Mouse (Mus musculus) forebrain, embryonic 10.5 days (tissue): Measurements from ENCODE around the gene Gsn. TPM values are rescaled to one million over a fixed set of nuclear protein-coding genes. Genes with fewer than 3 reads are reported as not detected.

Experiments
- DNase-seq: peaks from one replicate; pipeline ENCODE4 v3.0.0-alpha.2; 2017; ENCODE audit warnings: low spot score; ENCODE audit errors: extremely low spot score
- H3K27ac ChIP-seq: fragments of 300-500 bp; sonication (generic); 2 replicates; pipeline ENCODE4 v1.5.1; 2016; ENCODE audit warnings: mild to moderate bottlenecking
- H3K27me3 ChIP-seq: fragments of 300-500 bp; sonication (generic); 2 replicates; pipeline ENCODE4 v1.6.1; 2016; ENCODE audit warnings: mild to moderate bottlenecking; ENCODE audit not compliant: poor library complexity, severe bottlenecking
- H3K36me3 ChIP-seq: fragments of 300-500 bp; sonication (generic); replicated peaks from 2 replicates; pipeline ENCODE4 v1.6.1; 2016; ENCODE audit warnings: mild to moderate bottlenecking, moderate library complexity
- H3K4me1 ChIP-seq: fragments of 300-500 bp; sonication (generic); 2 replicates; pipeline ENCODE4 v1.6.1; 2016
- H3K4me3 ChIP-seq: fragments of 300-500 bp; sonication (generic); 2 replicates; pipeline ENCODE4 v1.5.1; 2016; ENCODE audit warnings: mild to moderate bottlenecking, moderate library complexity
- H3K9me3 ChIP-seq: fragments of 300-500 bp; sonication (generic); 2 replicates; pipeline ENCODE4 v1.6.1; 2016; ENCODE audit warnings: mild to moderate bottlenecking, moderate library complexity
- WGBS: fragments of 180-500 bp; shearing (Covaris S2); methylation state at CpG from one replicate; pipeline ENCODE4 v1.1.7; 2016; 5-methylcytosine and 5-hydroxymethylcytosine counted together
- polyA plus RNA-seq: library from polyadenylated mRNA; unstranded; fragments of >200 nt; fragmentation: Nextera tagmentation; extraction: Ambion mirVana; gene quantifications from 2 replicates; pipeline ENCODE4 v1.2.1, GENCODE M21; 2016

The Gsn gene
- polyA plus RNA-seq, 1 experiment from 2014 or later = 15.5 TPM

GRCm38 (mm10) chr2:35257886-35258285, 1.7 kb downstream of the Gsn start:
- no peak for DNase-seq
- H3K27ac ChIP-seq = no peak overlapping the region
- H3K9me3 ChIP-seq = no peaks in the 10 kb centered on the region
- H3K4me1 ChIP-seq = peaks cover 32% of the 10 kb centered on the region
- H3K4me3 ChIP-seq = no peak overlapping the region
- WGBS = 84% methylated on average over 2 of the region's 2 CpGs
- H3K36me3 ChIP-seq = no peaks in the 10 kb centered on the region
- peaks cover 61% of the 10 kb centered on the region for H3K27me3 ChIP-seq

DNA sequence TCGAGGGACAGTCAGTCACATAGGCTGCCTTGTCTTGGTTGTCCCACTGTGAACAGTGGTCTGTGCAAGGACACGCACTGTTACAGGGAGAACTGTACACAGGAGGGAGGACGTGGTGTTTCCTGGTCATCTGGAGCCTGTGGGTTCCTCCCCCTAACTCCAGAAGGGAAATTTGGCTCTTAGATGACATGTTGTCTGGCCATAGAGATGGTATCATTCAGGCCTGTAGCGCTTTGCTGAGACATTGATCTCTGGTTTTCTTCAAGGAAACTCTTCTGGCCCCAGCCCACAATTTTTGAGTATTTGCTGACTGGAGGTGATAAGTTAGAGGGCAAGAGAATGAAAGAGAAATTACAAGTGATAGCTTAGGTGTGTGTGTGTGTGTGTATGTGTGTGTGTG, 2.4 kb downstream of the Gsn start:
- no peak overlapping the region for H3K27ac ChIP-seq
- H3K9me3 ChIP-seq = no peaks in the 10 kb centered on the region
- no peaks in the 10 kb centered on the region for H3K36me3 ChIP-seq
- H3K27me3 ChIP-seq = peaks cover 58% of the 10 kb centered on the region
- H3K4me3 ChIP-seq = no peak overlapping the region
- peaks cover 31% of the 10 kb centered on the region for H3K4me1 ChIP-seq
- WGBS = 93% methylated on average over 4 of the region's 4 CpGs
- DNase-seq = no peak

GRCm38 (mm10) chr2:35259338-35260080, 3.3 kb downstream of the Gsn start:
- no peak for DNase-seq
- H3K27me3 ChIP-seq = peaks cover 52% of the 10 kb centered on the region
- 0 out of 2 replicates have a peak overlapping the region, but pooled peaks have one; percentile 44 for H3K27ac ChIP-seq
- 63% methylated on average over 13 of the region's 13 CpGs for WGBS
- H3K4me1 ChIP-seq = peaks cover 31% of the 10 kb centered on the region
- H3K9me3 ChIP-seq = no peaks in the 10 kb centered on the region
- no peak overlapping the region for H3K4me3 ChIP-seq
- H3K36me3 ChIP-seq = no peaks in the 10 kb centered on the region

DNA sequence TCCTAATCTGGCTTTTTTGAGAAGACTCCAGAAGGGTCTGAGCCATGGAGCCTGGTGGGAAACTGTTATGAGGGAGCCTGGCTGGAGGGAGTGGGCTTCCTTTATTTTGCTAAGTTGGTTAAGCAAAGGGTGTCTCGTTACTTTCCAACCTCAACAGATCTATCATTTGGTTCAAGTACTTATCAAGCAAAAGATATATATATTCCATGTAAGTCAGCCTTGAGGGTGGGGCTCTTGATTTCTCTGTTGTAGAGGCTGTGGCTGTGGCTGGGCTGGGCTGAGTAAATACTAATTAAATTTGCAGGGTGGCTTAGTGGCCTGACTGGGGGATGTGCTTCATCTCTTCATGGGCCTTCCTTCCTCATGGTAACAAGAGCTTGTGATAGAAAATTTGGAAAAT, 4.1 kb downstream of the Gsn start:
- peaks cover 31% of the 10 kb centered on the region for H3K4me1 ChIP-seq
- H3K27me3 ChIP-seq = peaks cover 49% of the 10 kb centered on the region
- 69% methylated on average over 1 of the region's 1 CpGs for WGBS
- H3K27ac ChIP-seq = no peak overlapping the region
- DNase-seq = no peak
- H3K4me3 ChIP-seq = no peak overlapping the region
- H3K9me3 ChIP-seq = no peaks in the 10 kb centered on the region
- H3K36me3 ChIP-seq = no peaks in the 10 kb centered on the region

- no peaks in the 10 kb centered on the region for H3K9me3 ChIP-seq
- 77% methylated on average over 1 of the region's 1 CpGs for WGBS
- no peak overlapping the region for H3K4me3 ChIP-seq
- no peaks in the 10 kb centered on the region for H3K36me3 ChIP-seq
- peaks cover 22% of the 10 kb centered on the region for H3K4me1 ChIP-seq
- no peak overlapping the region for H3K27ac ChIP-seq
- no peak for DNase-seq
- H3K27me3 ChIP-seq = peaks cover 24% of the 10 kb centered on the region; the same call in 1 of the 2 replicates
Observed at GRCm38 (mm10) chr2:35264095-35264494, 7.9 kb downstream of the Gsn start.

DNA sequence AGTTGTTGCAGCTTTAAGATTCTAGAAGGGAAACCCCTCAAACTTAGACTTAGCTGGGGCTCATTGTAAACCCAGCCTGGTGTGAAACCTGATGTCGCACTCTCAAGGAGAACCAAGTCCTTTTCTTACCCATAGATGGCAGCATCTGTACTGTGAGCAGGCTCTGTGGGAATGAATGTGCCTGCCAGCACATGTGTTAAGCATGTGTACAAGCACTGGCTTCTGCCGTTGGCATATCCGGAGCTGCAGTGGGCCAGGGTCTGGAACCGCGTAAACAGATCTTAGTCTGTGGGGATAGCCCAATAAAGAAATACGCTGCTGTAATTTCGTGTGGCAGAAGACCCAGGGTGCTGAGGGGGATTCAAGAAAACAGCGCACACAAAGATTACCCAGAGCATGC, 9.1 kb downstream of the Gsn start:
- Histone ChIP-seq H3K27ac (peak overlapping the region; percentile 44; the same call in 1 of the 2 replicates), H3K4me3 (no peak overlapping the region), H3K9me3 (no peaks in the 10 kb centered on the region), H3K4me1 (peaks cover 21% of the 10 kb centered on the region), H3K27me3 (peaks cover 26% of the 10 kb centered on the region), H3K36me3 (no peaks in the 10 kb centered on the region)
- peak; percentile 32 for DNase-seq
- 61% methylated on average over 8 of the region's 8 CpGs for WGBS

DNA sequence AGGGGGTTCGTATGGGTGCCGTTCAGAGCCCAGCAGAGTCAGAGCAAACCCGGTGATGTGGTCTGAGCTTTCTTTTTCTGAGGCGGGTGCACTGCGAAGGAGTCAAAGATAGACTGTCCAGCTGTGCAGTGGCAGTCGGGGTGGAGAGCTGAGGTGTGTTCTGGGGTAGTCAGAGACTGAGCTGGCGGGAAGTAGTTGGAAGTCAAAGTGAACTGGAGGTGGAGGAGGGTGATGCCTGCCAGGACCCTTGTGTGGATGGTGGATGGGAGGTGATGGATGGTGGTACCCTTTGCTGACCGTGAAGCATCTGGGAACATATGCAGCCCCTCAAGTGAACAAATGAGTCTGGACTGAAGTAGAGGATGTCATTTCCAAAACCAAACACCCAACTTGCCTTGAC, 9.6 kb downstream of the Gsn start:
- Histone ChIP-seq H3K4me1 (peaks cover 26% of the 10 kb centered on the region), H3K27me3 (peaks cover 26% of the 10 kb centered on the region), H3K36me3 (no peaks in the 10 kb centered on the region), H3K4me3 (no peak overlapping the region), H3K27ac (peak overlapping the region; percentile 44; the same call in 1 of the 2 replicates), H3K9me3 (no peaks in the 10 kb centered on the region)
- no peak for DNase-seq
- 89% methylated on average over 8 of the region's 8 CpGs for WGBS

DNA sequence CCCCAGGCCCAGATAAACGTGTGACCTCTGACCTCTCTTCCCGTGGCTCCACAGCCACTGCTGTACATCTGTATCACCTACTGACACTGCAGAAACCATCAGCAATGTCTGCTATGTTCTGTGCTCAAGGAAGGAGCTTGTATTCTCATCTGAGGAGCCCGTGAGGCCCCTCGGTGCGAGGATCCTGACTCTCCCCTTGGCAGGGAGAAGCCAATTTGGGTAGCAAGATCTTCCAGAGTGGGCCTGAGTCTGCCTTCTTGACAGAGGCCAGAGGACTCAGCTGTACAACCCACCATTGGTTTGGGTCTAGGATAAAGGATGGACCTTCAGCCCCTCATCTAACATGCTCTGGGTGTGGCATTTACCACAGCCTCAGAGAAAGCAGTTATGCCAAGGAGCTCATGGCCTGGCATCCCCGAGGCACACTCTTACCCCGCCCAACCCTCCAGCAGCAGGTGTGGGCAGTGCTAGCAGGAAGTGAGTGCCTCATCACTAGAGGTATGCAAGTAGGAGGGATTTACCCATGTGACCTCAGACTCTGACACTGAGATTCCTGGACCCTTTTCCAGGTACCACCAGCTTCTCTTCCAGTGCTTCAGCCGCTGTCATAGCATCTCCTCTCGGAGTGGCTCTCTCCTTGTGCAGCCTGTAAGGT, 10.2 kb downstream of the Gsn start:
- 85% methylated on average over 9 of the region's 9 CpGs for WGBS
- no peaks in the 10 kb centered on the region for H3K36me3 ChIP-seq
- peaks cover 27% of the 10 kb centered on the region for H3K4me1 ChIP-seq
- H3K4me3 ChIP-seq = no peak overlapping the region
- DNase-seq = no peak
- H3K9me3 ChIP-seq = no peaks in the 10 kb centered on the region
- no peak overlapping the region for H3K27ac ChIP-seq
- H3K27me3 ChIP-seq = peaks cover 26% of the 10 kb centered on the region

- 87% methylated on average over 13 of the region's 13 CpGs for WGBS
- H3K4me1 ChIP-seq = peaks cover 32% of the 10 kb centered on the region
- peaks cover 26% of the 10 kb centered on the region for H3K27me3 ChIP-seq
- no peak overlapping the region for H3K4me3 ChIP-seq
- no peaks in the 10 kb centered on the region for H3K9me3 ChIP-seq
- no peaks in the 10 kb centered on the region for H3K36me3 ChIP-seq
- H3K27ac ChIP-seq = no peak overlapping the region
- no peak for DNase-seq
Observed at GRCm38 (mm10) chr2:35267156-35267875, 11.1 kb downstream of the Gsn start.

DNA sequence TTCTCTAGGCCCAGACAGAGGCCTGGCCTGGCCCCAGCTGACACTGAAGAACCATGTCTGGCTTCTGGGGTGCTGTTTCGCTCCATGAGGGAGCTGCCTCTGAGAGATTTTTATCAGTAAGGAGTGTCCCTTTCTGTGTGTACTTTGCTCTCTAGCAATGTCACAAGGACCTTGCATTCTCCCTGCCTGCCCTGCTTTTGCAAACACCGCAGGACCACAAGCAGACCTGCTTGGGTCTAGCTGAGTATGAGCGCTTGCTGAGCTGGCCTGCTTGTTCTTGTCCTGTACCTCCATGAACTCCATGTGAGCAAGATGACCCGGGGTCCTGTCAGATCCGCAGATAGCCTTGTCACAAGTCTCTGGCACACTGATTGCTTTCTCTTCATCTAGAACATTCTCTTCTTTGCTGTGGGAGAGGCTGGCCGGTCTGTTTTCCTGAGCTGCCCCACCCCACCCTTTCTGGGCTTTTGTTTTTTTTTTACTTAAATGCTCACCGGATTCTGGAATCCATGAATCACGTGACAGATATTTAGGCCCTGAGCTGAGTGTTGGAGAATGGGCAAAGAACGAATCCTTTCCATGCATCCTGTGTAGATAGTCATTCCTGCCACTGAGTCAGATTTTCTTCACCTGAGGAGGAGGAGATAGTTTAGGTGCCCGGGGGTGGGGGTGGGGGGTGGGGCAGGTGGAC, 11.8 kb downstream of the Gsn start:
- no peak overlapping the region for H3K4me3 ChIP-seq
- no peaks in the 10 kb centered on the region for H3K36me3 ChIP-seq
- no peak for DNase-seq
- peaks cover 34% of the 10 kb centered on the region for H3K4me1 ChIP-seq
- H3K27ac ChIP-seq = no peak overlapping the region
- WGBS = 83% methylated on average over 10 of the region's 10 CpGs
- peaks cover 26% of the 10 kb centered on the region for H3K27me3 ChIP-seq
- H3K9me3 ChIP-seq = no peaks in the 10 kb centered on the region

- DNase-seq = no peak
- Histone ChIP-seq H3K4me1 (peaks cover 43% of the 10 kb centered on the region), H3K27ac (0 out of 2 replicates have a peak overlapping the region, but pooled peaks have one; percentile 2), H3K27me3 (peaks cover 26% of the 10 kb centered on the region), H3K4me3 (no peak overlapping the region), H3K36me3 (no peaks in the 10 kb centered on the region), H3K9me3 (no peaks in the 10 kb centered on the region)
- 90% methylated on average over 6 of the region's 6 CpGs for WGBS
Observed at GRCm38 (mm10) chr2:35269136-35269535, 13.0 kb downstream of the Gsn start.

- Histone ChIP-seq H3K9me3 (no peaks in the 10 kb centered on the region), H3K4me1 (peaks cover 43% of the 10 kb centered on the region), H3K27ac (peak overlapping the region; percentile 73; the same call in 1 of the 2 replicates)
Observed at GRCm38 (mm10) chr2:35269716-35270260, 13.6 kb downstream of the Gsn start.

More at GRCm38 (mm10) chr2:35269716-35270260, 13.6 kb downstream of the Gsn start:
- H3K4me3 ChIP-seq = no peak overlapping the region
- no peak for DNase-seq
- H3K27me3 ChIP-seq = peaks cover 20% of the 10 kb centered on the region
- H3K36me3 ChIP-seq = no peaks in the 10 kb centered on the region
- WGBS = 81% methylated on average over 4 of the region's 4 CpGs
